Mouse (Mus musculus) yolk sac, embryonic 10.5 days (tissue): ENCODE results near the gene Olfr830.
"Not testable (repeated sequence)": the region's sequence is repeated elsewhere in the genome, so short reads cannot be mapped to it uniquely, and the experiment has no call there.

Experiments used
- DNase-seq: peaks from one replicate; pipeline ENCODE4 v3.0.0-alpha.2; 2017; ENCODE audit warnings: low spot score

Olfr830 gene

GRCm38 (mm10) chr9:18874393-18874792, at the start of gene Olfr830:
Olfr830 (plus strand) TSS chr9:18874693.
- no peak for DNase-seq

GRCm38 (mm10) chr9:18854633-18855032, 19.9 kb upstream of the Olfr830 start, which contains the start of gene Olfr829:
Olfr829 (plus strand) TSS chr9:18854933.
- DNase-seq = no peak

- DNase-seq = not testable (repeated sequence)
Measured at GRCm38 (mm10) chr9:18907699-18908098, 33.2 kb downstream of the Olfr830 start.

GRCm38 (mm10) chr9:18927921-18928320, 53.4 kb downstream of the Olfr830 start:
- DNase-seq = not testable (repeated sequence)
